Mouse (Mus musculus): ENCODE measurements at regions not wholly inside any gene's neighbourhood (a gene's known extent, or its start where the extent isn't known, plus 50 kb on each side); places are given as distances from the start of the nearest gene placed in this dataset.
A peak's percentile ranks its signal among the peaks of the same experiment; 100 is the strongest.

DNA sequence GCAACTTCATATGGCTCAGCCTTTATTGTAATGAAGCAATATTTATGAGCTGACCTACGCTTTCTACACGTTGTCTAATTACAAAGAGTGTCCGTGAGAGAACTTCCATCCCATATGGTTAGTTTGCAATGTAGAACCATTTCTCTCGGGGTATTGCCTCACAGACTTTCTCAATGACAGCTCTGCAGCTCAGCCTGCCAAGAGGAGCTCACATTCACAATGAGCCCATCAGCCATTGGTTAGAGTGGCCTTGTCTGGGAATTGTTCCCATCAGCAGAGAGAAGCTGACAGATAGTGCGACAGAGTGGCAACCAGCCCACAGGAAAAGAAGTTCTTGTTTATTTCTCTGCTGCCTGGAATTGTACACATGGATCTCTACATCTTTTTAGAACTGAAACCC, 409.7 kb downstream of the Zfp704 start:
- DNase-seq, result no peak

DNA sequence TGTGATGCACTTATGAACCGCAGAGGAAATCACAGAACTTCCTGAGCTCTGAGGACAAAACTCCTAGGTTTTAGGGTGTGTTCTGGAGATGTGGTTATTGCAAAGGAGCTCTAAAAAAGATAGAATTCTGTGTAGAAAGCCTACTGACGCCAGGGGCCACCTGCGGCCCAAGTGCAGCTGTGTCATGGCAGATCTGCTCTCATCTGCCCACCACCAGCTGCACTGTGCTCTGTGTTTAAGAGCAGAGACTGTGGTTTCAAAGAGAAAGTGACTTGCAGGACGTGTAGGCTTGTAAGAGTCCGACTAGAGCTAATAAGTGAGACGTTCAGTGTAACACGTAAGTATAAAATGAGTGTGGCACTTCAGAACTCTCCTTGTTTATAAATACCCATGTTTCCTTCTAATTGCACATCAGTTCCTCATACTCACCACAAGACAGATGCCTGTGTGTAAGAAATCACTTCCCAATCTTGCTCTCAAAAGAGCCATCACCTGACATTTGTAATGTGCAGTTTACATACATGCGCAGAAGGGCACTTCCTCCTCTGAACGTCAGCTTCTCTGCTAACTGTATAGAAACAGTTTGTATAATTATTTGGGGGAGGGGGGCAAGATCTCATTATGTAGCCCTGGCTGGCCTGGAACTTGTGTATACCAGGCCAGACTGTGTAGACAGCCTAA, 411.1 kb downstream of the Zfp704 start:
- DNase-seq, result no peak

DNA sequence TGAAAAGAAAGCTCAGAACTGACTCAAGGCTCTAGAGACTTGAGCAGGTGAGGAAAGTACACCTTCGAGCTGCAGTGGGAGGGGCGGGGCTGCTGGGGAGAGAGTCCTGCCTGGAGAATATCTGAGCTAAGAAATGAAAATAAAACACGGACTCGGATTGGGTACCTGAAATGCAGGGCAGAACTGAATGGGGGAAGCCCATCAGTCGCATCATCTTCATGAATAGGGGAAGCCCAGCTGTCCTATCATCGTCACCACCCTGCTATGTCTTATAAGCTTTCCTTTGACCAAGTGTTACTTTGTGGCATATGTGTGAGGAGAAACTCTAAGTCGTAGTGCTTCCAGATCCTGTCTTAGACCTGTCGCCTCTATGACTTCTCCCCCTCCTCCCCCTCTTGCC, 414.1 kb downstream of the Zfp704 start:
- DNase-seq, result no peak

DNA sequence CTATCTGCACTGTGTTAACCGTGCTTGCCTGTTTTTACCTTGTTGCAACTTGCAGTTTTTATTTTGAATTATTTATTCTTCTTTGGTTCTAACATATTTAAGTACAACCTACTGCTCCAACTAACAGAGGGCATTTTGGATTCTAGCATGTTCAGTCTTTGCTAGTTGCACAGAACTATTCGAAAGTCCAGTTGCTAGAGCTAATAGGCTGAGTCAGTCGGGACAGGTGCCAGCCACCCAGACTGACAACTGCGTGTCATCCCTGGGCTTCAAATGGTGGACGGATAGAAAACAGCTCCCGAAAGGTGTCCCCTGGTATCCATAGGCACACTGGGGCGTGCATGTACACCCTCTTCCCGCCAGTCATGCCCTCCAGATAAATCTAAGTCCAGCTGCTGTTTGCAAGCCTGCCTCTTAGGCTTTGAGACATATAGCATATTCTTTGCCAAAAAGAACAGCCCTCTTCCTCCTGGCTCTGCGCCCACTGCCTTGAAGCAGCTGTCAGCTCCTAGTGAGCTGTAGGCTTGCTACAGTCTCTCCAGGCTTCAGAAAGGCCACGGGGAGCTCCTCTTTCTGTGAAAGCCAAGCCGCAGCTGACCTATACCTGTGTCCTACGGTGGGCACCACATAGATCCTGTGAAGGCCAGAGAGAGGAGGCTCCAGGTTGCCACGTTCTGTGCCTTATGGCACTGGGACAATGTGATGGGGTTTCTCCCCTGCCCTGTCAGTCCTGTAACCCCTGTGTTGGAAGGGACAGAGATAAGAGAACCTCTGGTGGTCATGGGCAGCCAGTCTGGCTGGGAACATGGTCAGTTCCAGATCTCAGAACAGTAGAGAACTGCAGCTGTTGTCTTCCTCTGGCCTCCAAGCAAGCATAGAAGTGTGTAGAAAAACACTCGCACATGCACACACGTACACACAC, 420.3 kb downstream of the Zfp704 start:
- no peak for DNase-seq

DNA sequence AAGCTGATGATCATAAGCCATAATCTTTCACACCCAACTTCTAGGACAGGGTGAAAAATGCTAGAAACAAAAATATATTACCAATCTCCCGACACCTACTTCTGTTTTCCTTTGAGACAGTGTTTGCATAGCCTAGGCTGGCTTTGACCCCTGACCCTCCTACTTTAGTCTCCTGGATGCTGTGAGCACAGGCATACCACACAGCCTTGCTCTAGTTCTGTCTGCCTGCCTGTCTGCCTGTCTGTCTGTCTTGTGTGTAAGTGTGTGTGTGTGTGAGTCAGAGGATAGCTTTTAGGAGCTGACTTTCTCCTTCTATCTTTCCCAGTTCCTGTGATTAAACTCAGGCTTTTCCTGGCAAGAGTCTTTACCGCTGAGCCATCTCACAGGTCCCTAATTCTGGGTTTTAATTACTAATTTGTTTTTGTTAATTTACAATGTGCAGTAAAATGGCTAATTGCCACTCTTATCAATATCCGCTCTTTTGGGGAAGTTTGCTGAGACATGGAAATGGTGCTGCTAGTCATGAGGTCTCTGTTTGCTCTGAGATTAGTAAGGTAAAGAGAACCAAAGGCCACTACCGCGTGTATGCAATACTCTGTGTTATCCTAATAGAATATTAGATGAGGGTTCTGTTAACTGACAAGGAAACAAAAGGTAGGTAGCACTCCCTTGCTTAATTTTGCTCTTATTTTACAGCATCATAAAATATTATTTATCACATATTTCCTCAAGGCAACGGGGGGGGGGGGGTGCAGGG, 423.3 kb downstream of the Zfp704 start:
- DNase-seq, result no peak

DNA sequence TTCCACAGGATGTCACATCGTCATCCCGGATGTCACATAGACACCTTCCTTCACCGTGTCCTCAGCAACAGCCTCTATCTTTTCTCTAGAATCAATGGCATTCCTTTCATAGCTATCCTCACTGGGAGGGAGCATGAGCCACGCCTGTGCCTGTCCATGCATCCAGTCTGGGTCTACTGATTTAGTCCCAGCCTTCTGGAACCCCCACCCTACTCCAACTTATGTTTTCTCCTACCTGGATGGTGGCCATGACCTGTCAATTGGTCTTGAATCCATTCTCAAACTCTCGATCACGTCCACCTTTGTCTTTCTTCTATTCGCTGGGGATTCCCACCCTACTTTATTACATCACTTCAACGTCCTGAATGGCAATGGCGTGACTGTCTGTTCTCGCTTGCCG, 428.3 kb downstream of the Zfp704 start:
- DNase-seq, result no peak

DNA sequence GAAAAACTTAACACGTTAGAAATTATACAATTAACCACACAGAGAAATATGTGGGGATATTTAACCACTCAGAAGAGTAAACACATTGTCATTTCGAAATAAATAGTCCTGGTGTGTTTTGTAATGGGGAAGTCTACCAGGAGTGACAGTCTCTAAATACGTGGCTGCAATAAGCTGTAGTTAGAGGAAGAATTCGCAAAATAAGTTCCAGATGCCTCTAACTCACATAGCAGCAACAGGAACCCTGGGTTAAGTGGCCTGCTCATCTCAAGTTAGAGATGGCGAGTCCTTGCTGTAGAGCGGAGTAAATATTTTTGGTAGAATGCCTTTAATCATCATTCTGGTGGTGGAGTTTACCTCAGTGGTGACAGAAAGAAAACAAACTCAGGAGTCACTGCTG, 430.2 kb downstream of the Zfp704 start:
- no peak for DNase-seq

DNA sequence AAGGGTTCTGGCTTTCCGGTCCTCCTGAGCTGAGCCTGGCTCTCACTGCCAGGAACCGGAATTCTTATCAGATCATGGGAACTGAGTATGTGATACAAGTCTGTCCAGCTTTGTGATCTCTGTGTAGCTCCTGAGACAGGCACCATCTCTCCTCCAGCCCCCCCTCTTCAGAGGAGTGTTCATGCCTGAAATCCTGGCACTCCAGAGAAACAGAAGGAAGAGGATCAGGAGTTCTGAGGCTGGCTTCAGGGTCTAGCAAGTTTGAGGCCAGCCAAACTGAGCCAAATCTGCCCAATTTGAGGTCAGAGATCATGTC, 435.4 kb downstream of the Zfp704 start:
- DNase-seq, result no peak

DNA sequence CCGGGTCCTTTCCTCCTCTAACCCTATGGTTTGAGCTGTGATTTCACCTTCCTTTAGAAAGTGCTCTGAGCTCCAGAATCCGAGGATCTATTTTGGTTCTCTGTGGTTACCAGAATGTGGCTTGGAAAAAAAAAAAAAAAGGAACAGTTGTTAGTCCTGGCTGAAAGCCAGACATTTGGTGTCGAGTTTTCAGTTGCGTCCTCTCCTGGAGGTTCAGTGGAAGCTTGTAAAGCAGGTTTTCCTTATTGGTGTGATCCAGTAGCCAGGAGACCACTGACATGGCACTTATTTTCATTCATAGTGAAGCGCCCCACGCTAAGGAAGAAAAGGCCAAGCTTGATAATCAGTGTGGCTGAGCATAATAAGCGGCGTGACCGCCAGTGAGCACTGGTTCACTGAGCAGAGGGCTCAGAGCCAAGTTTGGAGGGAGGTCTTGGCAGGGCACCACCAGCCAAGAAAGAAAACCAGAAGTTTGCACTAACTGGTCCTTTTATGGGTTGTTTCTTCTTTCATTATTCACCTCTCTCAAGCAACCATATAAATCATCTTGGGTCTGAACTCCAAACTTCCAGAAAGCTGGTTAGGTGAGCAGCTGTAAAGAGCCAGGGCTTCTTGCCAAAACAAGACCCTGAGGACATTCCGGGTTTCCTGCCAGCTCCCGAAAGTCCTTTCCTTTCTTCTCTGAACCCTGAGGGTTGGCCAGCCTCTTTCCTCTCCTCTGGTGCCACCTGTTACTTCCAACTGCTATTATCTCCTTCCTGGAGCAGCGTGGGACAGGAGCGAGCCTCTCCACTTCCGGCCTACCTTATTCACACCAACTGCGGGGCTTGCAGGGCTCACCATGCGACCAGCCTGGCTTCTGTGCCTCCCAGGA, 436.0 kb downstream of the Zfp704 start:
- DNase-seq, result peak; percentile 71

DNA sequence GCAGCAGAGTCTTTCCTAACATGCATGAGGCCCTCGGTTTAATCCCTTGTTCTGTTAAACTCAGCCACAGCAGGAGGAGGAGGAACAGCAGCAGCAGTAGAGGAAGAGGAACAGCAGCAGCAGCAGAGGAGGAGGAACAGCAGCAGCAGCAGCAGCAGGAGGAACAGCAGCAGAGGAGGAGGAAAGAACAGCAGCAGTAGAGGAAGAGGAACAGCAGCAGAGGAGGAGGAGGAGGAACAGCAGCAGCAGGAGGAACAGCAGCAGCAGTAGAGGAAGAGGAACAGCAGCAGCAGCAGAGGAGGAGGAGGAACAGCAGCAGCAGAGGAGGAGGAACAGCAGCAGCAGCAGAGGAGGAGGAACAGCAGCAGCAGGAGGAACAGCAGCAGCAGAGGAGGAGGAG, 437.9 kb downstream of the Zfp704 start:
- no peak for DNase-seq

DNA sequence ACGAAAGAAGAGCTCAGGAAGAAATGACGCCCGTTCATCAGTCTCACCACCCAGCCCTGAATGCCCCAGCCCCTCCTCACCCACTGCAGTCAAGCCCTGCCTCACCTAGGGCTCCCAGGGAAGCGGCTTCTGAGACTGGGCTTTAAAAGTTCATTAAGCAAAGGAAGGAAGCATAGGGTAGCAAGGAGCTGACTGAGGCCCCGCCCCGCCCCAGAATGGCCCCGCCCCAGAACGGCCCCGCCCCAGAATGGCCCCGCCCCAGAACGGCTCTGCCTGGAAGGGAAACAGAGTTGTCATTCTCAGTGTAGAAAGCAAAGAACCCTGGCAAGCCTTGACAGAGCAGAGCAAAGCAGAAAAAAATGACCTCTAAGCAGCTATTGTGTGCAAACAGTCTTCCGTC, 440.9 kb downstream of the Zfp704 start:
- DNase-seq, result no peak

DNA sequence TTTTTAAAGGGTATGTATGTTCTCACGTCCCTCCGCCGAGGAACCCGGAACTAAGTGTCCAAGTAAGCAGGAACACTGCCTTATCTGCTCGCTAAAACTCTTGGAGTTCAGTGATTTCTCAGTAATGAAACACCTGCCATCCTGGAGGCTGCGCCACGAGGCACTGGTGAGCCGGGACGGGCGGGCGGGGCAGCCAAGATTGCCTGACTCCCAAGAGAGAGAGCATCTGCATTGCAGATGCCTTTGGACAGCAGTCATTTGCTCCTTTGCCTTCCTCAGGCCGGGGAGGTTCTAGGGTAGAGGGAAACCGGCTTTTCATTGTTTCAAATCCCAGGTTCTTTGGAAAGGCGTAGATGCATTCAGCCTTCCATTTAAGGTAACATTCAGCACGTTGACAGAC, 450.8 kb downstream of the Zfp704 start:
- DNase-seq, result no peak

DNA sequence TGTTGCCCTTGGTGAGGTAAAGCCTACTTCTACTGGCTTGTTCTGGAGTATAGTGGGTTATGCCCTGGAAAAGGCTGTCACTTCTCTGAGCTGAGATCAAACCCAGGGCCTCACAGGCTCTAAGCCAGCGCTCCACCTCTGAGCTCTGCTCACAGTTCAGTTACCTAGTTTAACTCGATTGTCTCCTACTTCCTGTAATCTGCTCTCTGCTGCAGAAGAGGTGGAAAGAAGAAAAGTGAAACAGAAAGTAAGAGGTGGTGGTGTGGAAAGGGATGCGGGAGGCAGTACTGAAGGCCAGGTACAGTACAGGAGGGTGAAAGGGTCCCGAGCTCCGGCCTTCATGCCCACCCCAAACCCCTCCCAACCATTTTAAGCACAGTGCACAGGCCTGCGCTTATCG, 455.7 kb downstream of the Zfp704 start:
- no peak for DNase-seq

DNA sequence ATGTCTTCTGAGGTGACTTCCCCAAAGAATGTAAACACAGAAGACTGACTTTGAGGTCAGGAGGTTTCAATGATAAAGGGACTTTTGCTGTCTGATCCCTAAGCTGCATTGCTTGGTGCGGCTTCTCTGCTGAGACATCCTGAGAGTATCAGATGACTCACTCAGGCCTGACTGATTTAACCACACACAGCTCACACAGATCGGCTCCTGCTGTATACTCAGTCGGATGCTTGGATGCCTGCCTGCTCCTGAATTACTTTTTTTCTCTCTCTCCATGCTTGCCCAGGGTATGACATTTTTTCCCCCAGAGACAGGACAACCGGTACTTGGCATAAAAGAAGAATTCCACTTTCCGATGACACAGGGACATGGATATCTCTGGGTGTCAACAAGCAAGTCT, 456.2 kb downstream of the Zfp704 start:
- DNase-seq, result peak; percentile 41

DNA sequence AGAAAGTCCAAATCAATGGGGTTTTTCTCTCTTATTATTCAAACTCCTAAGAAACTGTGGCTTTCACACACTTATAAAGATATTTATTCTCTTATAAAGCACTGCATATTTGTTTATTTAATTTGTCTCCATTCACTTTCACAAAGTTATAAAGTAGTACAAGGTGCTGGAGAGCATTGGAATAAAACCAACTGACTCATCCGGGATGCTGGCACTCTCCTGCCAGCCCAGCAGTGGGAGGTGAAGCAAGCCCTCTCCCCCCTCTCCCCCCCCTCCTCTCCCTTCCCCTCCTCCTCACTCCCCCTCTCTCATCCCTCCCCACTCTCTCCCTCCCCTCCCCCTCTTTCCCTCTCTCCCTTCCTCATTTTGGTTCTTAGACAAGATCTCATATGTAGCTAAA, 457.6 kb downstream of the Zfp704 start:
- DNase-seq, result no peak

DNA sequence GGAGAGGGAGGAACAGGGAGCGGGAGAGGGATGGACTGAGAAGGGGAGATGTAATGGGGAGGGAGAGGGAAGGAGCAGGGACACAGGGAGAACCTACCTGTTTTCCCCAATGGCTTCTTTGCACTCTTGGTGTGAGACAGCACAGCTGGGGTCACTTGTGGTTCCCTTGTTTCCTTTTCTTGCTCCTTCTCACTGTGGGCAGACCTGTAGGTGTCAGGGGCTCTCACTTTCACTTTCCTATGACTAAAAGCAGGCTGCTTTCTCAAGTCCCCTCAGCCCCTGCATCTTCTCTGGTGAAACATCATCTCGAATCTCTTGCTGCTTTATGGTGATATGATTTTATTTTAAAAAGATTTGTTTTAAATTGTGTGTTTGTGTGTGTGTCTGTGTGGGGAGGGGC, 458.3 kb downstream of the Zfp704 start:
- DNase-seq, result no peak

DNA sequence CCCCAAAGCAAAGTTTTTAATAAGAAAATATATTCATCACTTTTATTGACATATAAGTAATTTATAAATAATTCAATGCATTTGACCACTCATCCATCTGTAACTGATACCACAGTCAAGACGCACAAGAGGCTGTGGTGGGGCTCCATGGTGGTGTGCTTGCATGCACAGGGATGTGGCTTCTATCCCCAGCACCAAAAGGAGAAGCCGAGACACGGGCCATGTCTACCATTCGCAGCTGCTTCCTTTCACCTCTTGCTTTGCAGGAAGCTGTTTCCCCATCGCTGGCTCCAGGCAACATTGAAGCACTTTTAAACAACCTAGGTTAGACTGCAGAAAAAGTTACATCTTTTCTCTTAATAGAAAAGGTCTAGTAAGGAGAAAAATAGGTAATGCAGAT, 461.3 kb downstream of the Zfp704 start:
- DNase-seq, result no peak

DNA sequence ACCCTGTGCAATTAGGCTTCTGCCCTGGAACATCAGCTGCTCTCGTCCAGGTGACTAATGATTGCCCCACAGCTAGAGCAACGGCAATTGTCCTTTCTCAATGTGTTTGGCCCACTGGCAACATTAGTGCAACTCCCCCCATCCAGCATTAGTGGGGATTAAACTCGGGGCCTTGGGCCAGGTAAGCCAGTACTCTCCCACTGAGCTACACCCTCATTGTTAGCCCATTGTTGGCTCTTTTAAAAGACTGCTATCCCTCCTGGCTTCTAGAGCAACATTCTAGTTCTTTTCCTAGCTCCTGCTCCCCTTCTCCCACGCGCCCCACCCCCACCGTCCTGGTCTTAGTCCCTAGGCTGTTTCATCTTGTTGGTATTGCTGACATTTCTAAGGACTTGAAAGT, 463.4 kb downstream of the Zfp704 start:
- DNase-seq, result no peak

DNA sequence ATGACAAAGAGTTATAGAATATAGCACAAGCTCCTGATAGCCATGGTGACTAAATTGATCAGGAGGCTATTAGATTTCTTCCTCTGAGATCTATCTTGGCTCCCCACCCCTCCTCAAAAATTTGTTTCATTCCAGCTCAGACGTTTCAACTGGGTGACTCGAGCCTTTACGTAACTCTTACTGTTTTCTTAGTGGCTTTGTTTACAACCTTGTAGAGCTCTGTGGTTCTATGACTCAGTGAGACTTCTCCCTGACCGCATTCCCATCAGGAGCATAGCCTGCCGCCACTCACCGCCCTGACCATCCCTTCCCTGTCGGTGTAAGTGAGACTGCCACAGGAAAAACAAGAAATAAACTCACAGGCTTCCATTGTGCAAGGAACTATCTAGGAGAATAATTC, 464.3 kb downstream of the Zfp704 start:
- DNase-seq, result no peak

DNA sequence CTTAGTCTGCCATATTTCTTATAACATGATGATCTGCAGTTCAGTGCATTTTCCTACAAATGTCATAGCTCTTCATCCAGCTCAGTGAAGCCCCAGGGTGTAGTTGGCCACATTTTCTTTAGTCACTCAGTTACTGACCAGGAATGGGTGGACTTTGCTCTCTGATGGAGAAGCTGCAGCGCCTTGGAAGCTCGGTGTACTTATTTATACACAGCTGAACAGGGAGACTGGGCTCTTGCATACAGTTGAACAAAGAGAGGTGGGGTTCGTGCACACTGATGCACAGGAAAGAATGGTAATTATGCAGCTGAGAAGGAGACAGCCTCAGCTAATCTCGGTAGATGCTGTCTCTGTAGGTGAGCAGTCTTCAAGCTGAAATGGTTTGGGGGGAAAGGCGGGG, 468.0 kb downstream of the Zfp704 start:
- no peak for DNase-seq

DNA sequence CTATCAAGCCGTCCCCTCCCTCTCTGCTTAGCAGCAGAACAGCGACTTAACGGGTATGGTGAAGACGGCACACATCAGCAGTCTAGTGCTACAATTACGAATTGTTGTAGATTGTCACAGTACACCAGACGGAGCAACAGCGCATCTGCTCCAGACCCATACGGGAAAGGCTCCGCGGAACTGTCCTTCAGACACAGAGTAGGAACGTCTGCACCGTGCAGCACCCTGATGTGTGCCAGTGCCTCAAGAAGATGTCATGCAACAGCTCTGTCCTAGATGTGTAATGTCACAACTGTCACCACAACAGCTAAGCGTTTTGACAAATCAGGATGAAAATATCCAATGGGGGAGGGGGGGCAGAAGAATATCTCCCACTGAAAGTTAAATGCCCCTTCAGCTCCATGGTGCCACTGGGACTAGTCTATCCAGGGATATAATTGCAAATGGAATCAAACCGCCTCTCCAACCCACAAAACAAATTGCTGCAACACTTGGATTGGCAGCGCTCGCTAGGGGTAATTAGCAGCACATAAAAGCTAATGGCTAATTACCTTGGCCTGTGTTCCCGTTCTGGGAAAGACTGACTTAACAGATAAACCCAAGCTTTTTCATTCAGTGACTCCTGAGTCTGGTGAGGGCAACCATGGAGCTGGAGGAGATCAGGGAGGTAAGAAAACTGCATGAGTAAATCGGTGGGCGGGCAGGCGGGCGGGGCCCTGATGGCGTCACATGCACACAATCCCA, 472.6 kb downstream of the Zfp704 start:
- DNase-seq, result no peak

DNA sequence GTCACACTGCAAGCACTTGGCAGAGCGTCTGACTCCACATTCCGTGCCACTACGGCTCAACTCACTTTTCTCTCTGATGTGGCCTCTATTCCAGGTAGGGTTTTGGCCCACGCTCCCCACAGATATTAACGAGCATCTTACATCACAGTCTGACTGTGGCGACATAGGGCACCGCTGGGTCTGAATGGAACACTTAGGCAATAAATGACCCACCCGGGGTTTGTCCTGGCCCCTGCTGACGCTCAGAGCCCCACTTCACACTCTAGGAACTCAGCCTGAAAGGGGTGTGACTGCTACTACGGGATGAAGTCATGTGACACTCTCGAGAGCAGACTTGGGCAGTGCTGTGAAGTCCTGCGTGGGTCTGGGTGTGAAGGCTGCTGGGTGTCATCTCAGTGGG, 475.9 kb downstream of the Zfp704 start:
- no peak for DNase-seq
